Mouse (Mus musculus) neural tube, embryonic 10.5 days (tissue): ENCODE measurements around the gene Atrip.

Experiments
- DNase-seq: peaks from one replicate; pipeline ENCODE4 v3.0.0-alpha.2; 2017; ENCODE audit warnings: low spot score; ENCODE audit errors: extremely low spot score

Gene Atrip

GRCm38 (mm10) chr9:109098366-109098765, 24.4 kb upstream of the Atrip start:
- DNase-seq: no peak

GRCm38 (mm10) chr9:109097831-109098230, 23.9 kb upstream of the Atrip start:
- no peak for DNase-seq

- peak; percentile 31 for DNase-seq
These were observed 23.4 kb upstream of the Atrip start for GRCm38 (mm10) chr9:109097291-109097690.

DNA sequence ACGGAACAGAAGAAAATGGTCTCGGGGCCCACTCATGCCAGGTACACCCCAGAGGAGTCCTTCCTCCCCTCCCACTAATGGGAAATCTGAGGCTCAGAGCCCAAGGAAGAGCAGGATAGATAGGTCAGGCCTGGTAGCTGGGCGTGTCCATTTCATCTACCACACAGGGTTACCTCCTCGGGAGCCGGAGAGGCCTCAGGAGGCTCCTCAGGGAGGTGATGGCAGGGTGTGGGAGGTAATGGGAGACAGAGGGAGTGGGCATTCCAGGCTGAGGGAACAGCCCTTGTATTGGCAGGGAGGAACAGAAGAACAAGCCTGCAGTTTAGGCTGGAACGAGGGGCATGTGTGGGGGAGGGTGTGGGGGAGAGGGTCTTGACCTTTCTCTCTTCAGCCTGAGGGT, 22.9 kb upstream of the Atrip start:
- peak; percentile 42 for DNase-seq

DNA sequence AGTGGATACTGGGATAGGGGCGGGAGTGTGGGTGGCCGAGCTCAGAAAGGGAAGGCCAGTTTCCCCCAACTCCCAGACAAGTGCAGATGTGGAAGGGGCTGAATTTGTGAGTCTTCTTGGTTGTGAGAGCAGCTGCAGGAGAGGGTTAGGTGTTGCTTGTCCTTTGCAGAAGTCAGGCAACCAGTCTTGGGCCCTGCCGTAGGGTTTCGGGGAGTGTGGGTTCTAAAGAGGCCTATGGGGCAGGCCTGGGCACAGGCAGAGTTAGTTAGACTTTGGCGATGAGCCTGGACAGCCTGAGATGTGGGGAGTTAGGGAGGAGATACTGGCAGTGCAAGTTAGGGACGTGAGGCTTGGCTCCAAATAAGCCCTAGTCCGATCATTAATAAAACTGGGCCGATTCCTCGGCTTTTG, 22.3 kb upstream of the Atrip start:
- peak; percentile 29 for DNase-seq

- peak; percentile 87 for DNase-seq
These were observed 21.4 kb upstream of the Atrip start, which contains the start of gene Plxnb1 for GRCm38 (mm10) chr9:109095137-109095982. Plxnb1 (plus strand) TSS chr9:109095389.

GRCm38 (mm10) chr9:109094553-109095136, 20.7 kb upstream of the Atrip start:
- peak; percentile 64 for DNase-seq

GRCm38 (mm10) chr9:109093786-109094552, 20.0 kb upstream of the Atrip start:
- DNase-seq: no peak

DNA sequence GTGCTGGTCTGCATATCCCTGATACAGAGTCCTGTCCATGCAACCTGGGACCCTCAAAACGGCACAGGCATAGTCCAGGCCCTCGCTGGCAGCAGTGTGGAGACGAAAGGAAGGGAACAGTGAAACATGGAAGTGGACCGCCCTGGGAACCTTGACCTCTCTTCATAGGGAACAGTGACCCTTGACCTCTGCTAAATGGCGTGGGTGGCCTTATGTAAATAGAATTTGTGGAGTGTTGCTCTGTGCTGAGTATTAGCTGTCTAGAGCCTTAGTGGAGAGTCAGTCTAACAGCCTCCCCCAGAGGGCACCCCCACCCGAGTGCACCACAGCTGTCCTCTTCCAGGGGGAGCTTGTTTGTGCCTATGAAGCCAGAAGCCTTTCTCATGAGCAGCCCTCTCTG, 18.9 kb upstream of the Atrip start:
- no peak for DNase-seq

- DNase-seq: no peak
These were observed 17.9 kb upstream of the Atrip start for GRCm38 (mm10) chr9:109091802-109092201.

DNA sequence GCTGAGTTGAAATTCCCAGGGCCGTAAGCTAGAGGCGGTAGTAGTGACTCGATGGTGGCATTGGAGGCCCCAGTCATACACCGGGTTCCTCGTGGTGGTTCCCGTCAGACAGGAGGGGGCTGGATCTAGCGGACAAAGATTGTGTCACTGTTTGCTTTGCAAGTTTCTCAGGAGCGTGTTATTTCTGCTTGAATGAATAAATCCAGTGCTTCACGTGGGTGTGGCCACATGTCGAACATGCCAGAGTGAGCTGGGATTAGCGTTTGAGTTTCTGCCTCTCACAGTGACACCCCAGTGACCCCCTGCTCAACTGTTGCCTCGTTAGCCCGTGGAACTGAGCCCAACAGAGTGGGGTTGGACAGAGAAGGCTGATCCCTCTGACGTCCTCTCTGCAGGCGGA, 16.5 kb upstream of the Atrip start:
- DNase-seq: no peak

GRCm38 (mm10) chr9:109087987-109088386, 14.1 kb upstream of the Atrip start:
- no peak for DNase-seq

GRCm38 (mm10) chr9:109084922-109085321, 11.0 kb upstream of the Atrip start:
- DNase-seq: no peak

DNA sequence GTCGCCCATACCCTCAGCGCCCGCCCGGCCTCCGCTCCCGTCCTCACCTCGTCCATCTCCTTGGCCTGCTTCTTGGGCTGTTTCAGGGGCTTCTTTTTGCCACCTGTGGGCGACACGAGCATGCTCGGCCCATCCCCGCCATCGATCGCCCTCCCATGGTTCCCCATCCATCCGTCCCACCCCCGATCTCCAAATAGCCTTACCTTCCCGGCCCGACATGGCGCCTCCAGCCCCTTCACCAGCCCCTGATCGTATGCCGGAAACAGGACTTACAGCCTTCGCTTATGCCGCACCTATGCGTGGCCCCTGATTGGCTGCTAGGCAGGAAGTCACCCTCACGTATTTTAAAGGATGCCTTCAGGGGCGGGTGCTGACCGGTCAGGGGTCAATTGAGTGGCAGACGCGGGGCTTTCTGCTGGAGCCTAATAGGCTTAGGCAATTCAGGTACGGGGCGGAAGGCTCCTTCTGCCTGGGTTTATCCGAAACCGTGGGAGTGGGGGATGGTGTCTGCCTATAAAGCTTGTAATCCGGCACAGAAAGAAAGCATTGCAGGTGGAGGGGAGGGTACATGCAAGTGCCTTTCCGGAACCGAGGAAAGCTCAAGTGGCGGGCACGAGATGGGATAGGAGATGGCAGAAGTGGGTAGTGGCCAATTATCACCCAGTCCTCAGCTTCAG, 8.3 kb upstream of the Atrip start, which contains the start of the genes Ccdc51 and Tma7:
Ccdc51 (plus strand) TSS at position 370 of the 677 bp plus-strand sequence.
Tma7 (minus strand) TSS at position 464 of the 677 bp plus-strand sequence.
- peak; percentile 84 for DNase-seq

- DNase-seq: no peak
These were observed 7.8 kb upstream of the Atrip start for GRCm38 (mm10) chr9:109081749-109082123.

- no peak for DNase-seq
These were observed 6.6 kb upstream of the Atrip start for GRCm38 (mm10) chr9:109080516-109080915.

DNA sequence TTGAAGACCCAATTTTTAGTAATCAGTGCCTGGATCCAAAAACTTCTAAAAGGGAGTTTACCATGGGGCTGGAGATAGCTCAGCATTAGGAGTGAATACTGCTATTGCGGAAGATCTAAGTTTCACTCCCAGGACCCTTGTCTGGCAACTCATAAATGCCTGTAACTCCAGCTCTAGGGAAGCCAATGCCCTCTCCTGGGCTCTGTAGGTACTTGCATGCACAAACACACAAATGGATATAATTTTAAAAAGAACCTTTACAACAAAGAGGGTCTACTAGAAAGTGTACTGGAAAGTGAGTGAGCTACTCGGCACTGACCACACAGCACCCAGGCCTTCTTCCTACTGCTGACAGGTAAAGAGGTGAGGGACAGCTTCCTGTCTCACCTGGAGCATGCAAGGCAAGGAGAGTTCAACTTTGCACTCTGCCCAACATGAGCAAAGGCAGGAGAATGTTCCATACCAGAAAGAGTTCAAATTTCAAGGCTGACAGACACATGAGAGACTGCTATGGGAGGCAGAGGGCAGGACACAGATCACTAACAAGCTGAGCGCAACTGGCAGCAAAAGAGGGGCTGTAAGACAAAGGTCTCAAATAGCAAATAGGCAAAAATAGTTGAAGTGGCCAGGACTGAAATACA, 5.7 kb downstream of the Atrip start:
- DNase-seq: no peak

GRCm38 (mm10) chr9:109060898-109061295, 13.0 kb downstream of the Atrip start:
- DNase-seq: no peak

DNA sequence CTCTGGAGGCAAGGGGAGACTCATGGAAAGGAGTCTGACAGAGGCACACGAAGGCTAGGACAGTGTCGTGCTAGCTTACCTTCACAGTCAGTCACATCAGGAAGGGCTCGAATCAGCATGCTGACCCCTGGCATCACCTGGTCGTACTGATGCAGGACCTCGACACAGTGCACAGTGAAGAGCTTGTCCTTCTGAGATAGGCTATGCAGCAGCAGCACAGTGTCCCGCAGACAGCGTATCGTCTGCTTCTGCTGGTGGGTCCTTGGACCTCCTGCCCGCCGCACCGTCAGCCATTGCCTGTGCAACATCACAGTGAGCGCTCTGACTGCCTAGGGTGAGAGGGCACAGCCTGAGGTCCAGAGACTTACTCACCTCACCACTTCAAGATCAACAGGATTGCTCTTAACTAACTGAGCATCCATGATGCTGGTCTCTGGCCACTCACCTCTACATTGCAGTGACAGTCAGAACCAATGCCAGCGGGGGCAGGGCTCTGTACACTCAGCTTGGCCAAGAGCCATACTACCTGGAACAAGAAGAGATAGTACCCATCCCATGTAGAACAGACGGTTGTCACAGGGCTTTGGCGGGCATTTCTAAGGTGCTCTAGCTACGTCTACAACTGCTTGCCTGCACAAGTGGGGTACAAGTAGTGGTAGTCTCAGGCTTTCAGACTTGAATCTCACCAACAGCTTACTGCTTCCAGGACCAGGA, 13.6 kb downstream of the Atrip start:
- no peak for DNase-seq
